Mouse (Mus musculus): ENCODE results near the gene Lcn12. TPM values are rescaled to one million over a fixed set of nuclear protein-coding genes. Genes with fewer than 3 reads are reported as not detected.
A peak's percentile ranks its signal among the peaks of the same experiment; 100 is the strongest.

Gene Lcn12
- polyA plus RNA-seq, 1 experiment from 2014 or later = not detected

DNA sequence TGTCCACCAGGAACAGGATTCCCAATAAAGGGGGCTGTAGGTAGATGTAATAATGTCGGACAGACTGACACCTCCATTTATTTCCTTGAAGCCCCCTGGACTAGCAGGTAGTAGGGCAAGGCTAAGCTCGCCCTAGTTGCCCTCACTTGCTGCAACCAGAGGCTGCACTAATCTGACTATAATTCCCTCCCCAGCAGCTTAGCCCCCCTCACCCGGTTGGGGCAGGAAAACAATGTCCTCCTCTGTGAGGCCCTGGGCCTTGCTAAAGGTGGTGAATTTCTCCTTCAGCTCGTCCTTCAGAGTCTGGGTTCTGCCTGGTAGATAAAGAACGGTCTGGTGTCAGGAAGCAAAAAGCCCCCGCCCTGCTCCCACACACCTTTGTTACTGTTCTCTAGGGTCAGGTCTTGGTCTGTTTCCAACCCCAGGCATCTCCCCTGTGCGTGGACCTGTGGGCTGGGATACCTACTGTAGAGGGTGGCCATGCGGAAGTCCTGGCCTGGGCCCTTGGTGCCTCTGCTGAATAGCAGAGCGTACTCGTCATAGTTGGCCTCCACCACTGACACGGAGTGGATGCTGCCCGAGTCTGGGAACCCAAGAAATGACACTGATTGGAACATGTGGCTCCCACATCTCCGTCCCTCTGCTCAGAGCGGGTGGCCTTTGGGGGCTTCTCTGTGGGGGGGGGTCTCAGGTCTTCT is 26.0 kb downstream of the Lcn12 start:
- H3K27me3 ChIP-seq (ENCODE audit: insufficient read depth, low read length) = no peaks in the 10 kb centered on the region
- ATAC-seq (ENCODE audit: insufficient read depth) (no peak), DNase-seq (no peak)
- TF ChIP-seq CTCF (IDR thresholded peaks at IDR 0.05; ENCODE audit: low read depth) = no peak
- no peak overlapping the region for H3K27ac ChIP-seq (ENCODE audit: low read depth)
- no peaks in the 10 kb centered on the region for H3K4me1 ChIP-seq (ENCODE audit: insufficient read depth)
- no peak overlapping the region for H3K4me3 ChIP-seq (ENCODE audit: low read depth, low read length)
- H3K36me3 ChIP-seq (ENCODE audit: insufficient read depth) = no peaks in the 10 kb centered on the region
- H3K9me3 ChIP-seq (ENCODE audit: low read depth, low read length) = no peaks in the 10 kb centered on the region
- WGBS = 72% methylated on average over 14 of the region's 14 CpGs
- H3K4me2 ChIP-seq = no peak overlapping the region
- H3K9ac ChIP-seq = no peak overlapping the region

DNA sequence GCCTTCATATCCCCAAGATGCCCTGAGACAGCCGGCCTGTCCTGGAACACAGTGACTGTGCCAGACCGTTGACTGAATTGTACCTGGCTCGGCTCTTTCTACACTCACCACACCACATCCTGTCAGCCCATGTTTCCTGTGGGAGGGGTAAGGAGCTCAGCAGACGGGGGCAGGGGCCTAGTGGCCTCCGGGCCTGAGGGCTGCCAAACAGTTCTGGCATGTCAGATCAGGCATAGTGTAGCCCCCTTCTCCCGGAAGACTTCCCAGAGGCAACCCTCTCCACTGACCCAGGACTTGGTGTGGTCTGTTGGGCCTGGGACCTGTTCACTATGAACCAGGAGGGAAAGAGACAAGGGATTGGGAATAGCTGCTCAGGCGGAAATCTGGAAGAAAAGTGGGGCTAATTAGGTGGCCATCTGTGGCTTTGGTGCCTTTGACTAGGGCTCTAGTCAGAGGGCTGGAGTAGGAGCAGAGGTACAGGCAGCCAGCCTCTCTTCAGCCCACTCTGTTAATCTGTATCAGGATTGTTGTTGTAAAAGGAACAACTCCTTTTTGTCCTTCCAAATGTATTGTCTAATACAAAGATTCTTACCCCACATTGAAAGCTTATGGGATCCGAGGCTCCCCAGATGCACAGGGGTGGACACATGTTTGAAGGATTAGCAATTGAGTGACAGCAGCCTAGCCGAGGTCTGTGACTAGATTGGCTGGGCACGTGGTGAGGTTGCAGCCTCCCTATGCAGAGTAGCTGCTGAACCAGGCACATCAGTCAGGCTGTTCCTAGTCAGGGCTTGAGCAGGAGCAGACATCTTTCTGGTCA is 27.7 kb downstream of the Lcn12 start:
- Histone ChIP-seq H3K27ac (ENCODE audit: low read depth) (no peak overlapping the region), H3K4me2 (no peak overlapping the region), H3K9ac (no peak overlapping the region), H3K4me1 (ENCODE audit: insufficient read depth) (no peaks in the 10 kb centered on the region), H3K9me3 (ENCODE audit: low read depth, low read length) (no peaks in the 10 kb centered on the region), H3K27me3 (ENCODE audit: insufficient read depth, low read length) (no peaks in the 10 kb centered on the region), H3K4me3 (ENCODE audit: low read depth, low read length) (no peak overlapping the region), H3K36me3 (ENCODE audit: insufficient read depth) (no peaks in the 10 kb centered on the region)
- ATAC-seq (ENCODE audit: insufficient read depth) (no peak), DNase-seq (peak; percentile 4)
- 48% methylated on average over 10 of the region's 10 CpGs for WGBS
- TF ChIP-seq CTCF (IDR thresholded peaks at IDR 0.05; ENCODE audit: low read depth) = no peak

DNA sequence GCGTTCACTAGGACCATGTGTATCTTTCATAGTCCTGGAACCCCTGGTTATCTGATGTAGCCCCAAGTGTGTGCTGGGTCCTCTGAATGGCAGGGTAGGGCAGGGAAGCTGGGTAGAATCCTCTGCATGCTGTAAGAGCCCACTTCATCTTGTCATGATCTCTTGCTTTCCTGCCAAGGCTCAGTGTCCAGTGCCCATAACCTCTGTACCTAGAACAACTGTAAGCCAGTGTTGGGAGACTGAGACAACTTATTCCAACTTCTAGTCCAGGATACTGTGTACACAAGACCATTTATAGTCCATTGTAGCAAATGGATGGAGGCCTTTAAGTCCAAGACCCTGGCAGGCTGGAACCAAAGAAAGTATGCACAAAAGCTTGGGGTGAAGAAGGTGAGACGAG is 28.5 kb downstream of the Lcn12 start:
- no peak for TF ChIP-seq CTCF (IDR thresholded peaks at IDR 0.05; ENCODE audit: low read depth)
- no peak for ATAC-seq (ENCODE audit: insufficient read depth)
- H3K4me2 ChIP-seq = no peak overlapping the region

GRCm38 (mm10) chr2:25463630-25464029 is 30.1 kb downstream of the Lcn12 start:
- WGBS = 75% methylated on average over 3 of the region's 3 CpGs
- Histone ChIP-seq H3K4me1 (ENCODE audit: insufficient read depth) (no peaks in the 10 kb centered on the region; the same call in 1 of the 2 replicates), H3K27me3 (ENCODE audit: insufficient read depth, low read length) (no peaks in the 10 kb centered on the region), H3K9ac (no peak overlapping the region), H3K9me3 (ENCODE audit: low read depth, low read length) (no peaks in the 10 kb centered on the region), H3K4me2 (no peak overlapping the region), H3K27ac (ENCODE audit: low read depth) (no peak overlapping the region), H3K4me3 (ENCODE audit: low read depth, low read length) (no peak overlapping the region), H3K36me3 (ENCODE audit: insufficient read depth) (peaks cover 5% of the 10 kb centered on the region; the same call in 1 of the 2 replicates)
- no peak for TF ChIP-seq CTCF (IDR thresholded peaks at IDR 0.05; ENCODE audit: low read depth)
- ATAC-seq (ENCODE audit: insufficient read depth) (no peak), DNase-seq (no peak)

More for the DNA sequence above, 28.5 kb downstream of the Lcn12 start:
- no peaks in the 10 kb centered on the region for H3K27me3 ChIP-seq (ENCODE audit: insufficient read depth, low read length)
- H3K4me1 ChIP-seq (ENCODE audit: insufficient read depth) = no peaks in the 10 kb centered on the region
- H3K27ac ChIP-seq (ENCODE audit: low read depth) = no peak overlapping the region
- DNase-seq = no peak
- no peaks in the 10 kb centered on the region for H3K9me3 ChIP-seq (ENCODE audit: low read depth, low read length)
- H3K4me3 ChIP-seq (ENCODE audit: low read depth, low read length) = no peak overlapping the region
- no peaks in the 10 kb centered on the region for H3K36me3 ChIP-seq (ENCODE audit: insufficient read depth)
- no peak overlapping the region for H3K9ac ChIP-seq
- WGBS = 78% methylated on average over 2 of the region's 2 CpGs

DNA sequence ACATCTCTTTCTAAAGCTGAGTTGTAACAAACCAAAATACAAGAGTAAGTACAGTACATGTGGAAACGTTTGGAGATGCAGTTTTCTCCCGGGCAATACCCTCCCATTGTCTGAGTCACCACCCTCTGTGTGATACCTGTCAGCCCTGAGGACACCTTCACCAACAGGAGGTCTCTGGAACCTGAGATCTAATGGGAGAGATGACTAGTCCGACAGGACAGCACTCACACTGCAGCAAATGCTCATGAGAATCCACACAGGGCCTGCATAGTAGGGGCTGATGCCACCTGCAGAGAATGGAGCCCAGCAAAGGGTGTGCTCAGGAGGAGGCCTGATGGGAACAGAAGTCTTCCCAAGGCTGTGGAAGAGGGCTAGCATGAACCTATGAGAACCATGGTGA is 32.3 kb downstream of the Lcn12 start:
- DNase-seq (no peak), ATAC-seq (ENCODE audit: insufficient read depth) (no peak)
- Histone ChIP-seq H3K27ac (ENCODE audit: low read depth) (peak overlapping the region; percentile 88; the same call in 1 of the 2 replicates), H3K27me3 (ENCODE audit: insufficient read depth, low read length) (no peaks in the 10 kb centered on the region), H3K36me3 (ENCODE audit: insufficient read depth) (peaks cover 12% of the 10 kb centered on the region; the same call in 1 of the 2 replicates), H3K9me3 (ENCODE audit: low read depth, low read length) (no peaks in the 10 kb centered on the region), H3K9ac (peak overlapping the region; percentile 35; the same call in 1 of the 2 replicates), H3K4me1 (ENCODE audit: insufficient read depth) (no peaks in the 10 kb centered on the region; the same call in 1 of the 2 replicates), H3K4me2 (peak overlapping the region; percentile 87), H3K4me3 (ENCODE audit: low read depth, low read length) (peak overlapping the region; percentile 70)
- TF ChIP-seq CTCF (IDR thresholded peaks at IDR 0.05; ENCODE audit: low read depth) = no peak
- 26% methylated on average over 3 of the region's 3 CpGs for WGBS

- ATAC-seq (ENCODE audit: insufficient read depth) (peak; percentile 88), DNase-seq (peak; percentile 95)
- no peaks in the 10 kb centered on the region for H3K9me3 ChIP-seq (ENCODE audit: low read depth, low read length)
- H3K27me3 ChIP-seq (ENCODE audit: insufficient read depth, low read length) = no peaks in the 10 kb centered on the region
- peak within 1 kb of the TSS; percentile 87 for H3K4me2 ChIP-seq
- peak within 1 kb of the TSS; percentile 88 for H3K27ac ChIP-seq (ENCODE audit: low read depth)
- WGBS = under 1% methylated on average over 48 of the region's 48 CpGs
- H3K4me1 ChIP-seq (ENCODE audit: insufficient read depth) = no peaks in the 10 kb centered on the region; the same call in 1 of the 2 replicates
- TF ChIP-seq CTCF (IDR thresholded peaks at IDR 0.05; ENCODE audit: low read depth) = no peak
- H3K4me3 ChIP-seq (ENCODE audit: low read depth, low read length) = peak within 1 kb of the TSS; percentile 70
- peak within 1 kb of the TSS; percentile 70 for H3K9ac ChIP-seq
- peaks cover 12% of the 10 kb centered on the region; the same call in 1 of the 2 replicates for H3K36me3 ChIP-seq (ENCODE audit: insufficient read depth)
Measured at GRCm38 (mm10) chr2:25460551-25461309, 33.0 kb downstream of the Lcn12 start, which contains the start of gene Paxx. Gene Paxx, minus strand, starts transcription at chr2:25461094.
